Mouse (Mus musculus) liver, postnatal 0 days (tissue): ENCODE results near the gene Pde9a. TPM values are rescaled to one million over a fixed set of nuclear protein-coding genes. Genes with fewer than 3 reads are reported as not detected.
A peak's percentile ranks its signal among the peaks of the same experiment; 100 is the strongest.

ENCODE experiments used
- ATAC-seq: fragments of 200-750 bp; cut with Nextera tagmentation; 2 replicates; pipeline ENCODE4 v1.8.0; 2017; ENCODE audit warnings: mild to moderate bottlenecking, moderate library complexity
- DNase-seq: peaks from one replicate; pipeline ENCODE4 v3.0.0-alpha.2; 2016
- H3K27ac ChIP-seq: fragments of 300-500 bp; sonication (generic); 2 replicates; pipeline ENCODE4 v1.5.1; 2014; ENCODE audit warnings: antibody characterized with exemption, moderate library complexity, mild to moderate bottlenecking, low read depth
- H3K27me3 ChIP-seq: fragments of 300-500 bp; sonication (generic); 2 replicates; pipeline ENCODE4 v1.6.1; 2014; ENCODE audit warnings: low read length, control low read depth, mixed read lengths; ENCODE audit not compliant: insufficient read depth
- H3K36me3 ChIP-seq: fragments of 300-500 bp; sonication (generic); replicated peaks from 2 replicates; pipeline ENCODE4 v1.6.1; 2014; ENCODE audit warnings: mild to moderate bottlenecking, control low read depth, low read length, moderate library complexity, mixed read lengths; ENCODE audit not compliant: insufficient read depth
- H3K4me1 ChIP-seq: fragments of 300-500 bp; sonication (generic); 2 replicates; pipeline ENCODE4 v1.6.1; 2014; ENCODE audit warnings: antibody characterized with exemption, mild to moderate bottlenecking, control low read depth; ENCODE audit not compliant: insufficient read depth
- H3K4me2 ChIP-seq: fragments of 300-500 bp; sonication (generic); 2 replicates; pipeline ENCODE4 v1.6.1; 2014; ENCODE audit warnings: low read depth, mild to moderate bottlenecking, low read length, moderate library complexity, mixed read lengths
- H3K4me3 ChIP-seq: fragments of 300-500 bp; sonication (generic); 2 replicates; pipeline ENCODE4 v1.5.1; 2014; ENCODE audit warnings: low read depth, low read length
- H3K9ac ChIP-seq: fragments of 300-500 bp; sonication (generic); replicated peaks from 2 replicates; pipeline ENCODE4 v1.6.1; 2014; ENCODE audit warnings: mild to moderate bottlenecking, moderate library complexity
- H3K9me3 ChIP-seq: fragments of 300-500 bp; sonication (generic); 2 replicates; pipeline ENCODE4 v1.6.1; 2016; ENCODE audit warnings: mild to moderate bottlenecking, control low read depth, low read length, mixed read lengths
- CTCF ChIP-seq: sonication (generic); IDR thresholded peaks from 2 replicates; pipeline ENCODE4 v1.5.1; 2016; ENCODE audit warnings: antibody characterized with exemption, low read depth
- EP300 ChIP-seq: IDR thresholded peaks from 2 replicates; pipeline ENCODE4 v1.6.1; 2016; ENCODE audit warnings: antibody characterized with exemption, low read depth, mild to moderate bottlenecking
- WGBS: fragments of 180-500 bp; shearing (Covaris S2); extraction: QIAGEN DNeasy Blood & Tissue Kit; methylation state at CpG from one replicate; pipeline ENCODE4 v1.1.7; 2014; ENCODE audit not compliant: insufficient replicate concordance; 5-methylcytosine and 5-hydroxymethylcytosine counted together
- polyA plus RNA-seq: library from polyadenylated mRNA; unstranded; fragments of >200 nt; fragmentation: Nextera tagmentation; extraction: Ambion mirVana; gene quantifications from 2 replicates; pipeline ENCODE4 v1.2.1, GENCODE M21; 2015

Pde9a gene
- polyA plus RNA-seq, 1 experiment from 2014 or later = 7.6 TPM

GRCm38 (mm10) chr17:31383320-31383719 is 2.7 kb upstream of the Pde9a start:
- Histone ChIP-seq H3K4me1 (peaks cover 14% of the 10 kb centered on the region), H3K27ac (no peak overlapping the region), H3K9me3 (no peaks in the 10 kb centered on the region), H3K4me2 (0 out of 2 replicates have a peak overlapping the region, but pooled peaks have one; percentile 23), H3K4me3 (no peak overlapping the region), H3K9ac (no peak overlapping the region), H3K27me3 (peaks cover 15% of the 10 kb centered on the region; the same call in 1 of the 2 replicates), H3K36me3 (no peaks in the 10 kb centered on the region)
- 47% methylated on average over 6 of the region's 6 CpGs for WGBS
- DNase-seq (peak; percentile 48), ATAC-seq (peak; percentile 66)
- TF ChIP-seq CTCF (peak; percentile 44), EP300 (no peak)

DNA sequence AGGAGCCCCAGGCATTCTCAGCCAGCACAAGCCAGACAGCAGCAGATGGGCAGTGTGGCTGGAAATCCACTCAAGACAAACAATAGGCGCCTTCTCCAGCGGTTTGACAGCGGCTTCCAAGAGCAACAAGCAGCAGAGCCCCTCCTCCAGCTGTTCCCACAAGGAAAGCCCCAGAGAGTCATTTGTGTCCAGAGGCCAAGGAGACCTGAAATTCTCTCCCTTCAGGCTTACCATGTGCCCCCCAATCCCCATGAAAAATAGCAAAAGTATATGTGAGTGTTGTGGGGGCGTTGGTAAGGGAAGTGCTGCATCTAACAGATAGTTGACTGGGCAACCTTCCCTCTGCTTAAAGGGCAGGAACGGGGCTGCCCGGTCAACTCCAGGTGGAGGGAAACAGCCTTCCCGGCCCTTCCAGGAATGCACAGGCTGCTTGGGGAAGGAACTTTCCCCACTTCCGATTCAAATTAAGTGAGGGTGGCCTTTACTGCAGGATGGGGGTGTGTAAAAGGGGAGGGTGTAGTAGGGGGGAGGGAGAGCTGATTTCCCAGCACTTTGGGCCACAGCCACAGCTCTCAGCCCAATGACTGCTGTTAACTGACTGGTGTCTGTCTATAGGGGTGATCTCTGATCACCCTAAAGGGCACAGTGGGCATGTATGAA is 912 bp upstream of the Pde9a start:
- Histone ChIP-seq H3K27ac (no peak overlapping the region), H3K27me3 (peaks cover 15% of the 10 kb centered on the region; the same call in 1 of the 2 replicates), H3K9me3 (no peaks in the 10 kb centered on the region), H3K9ac (no peak overlapping the region), H3K4me3 (no peak overlapping the region), H3K4me2 (no peak overlapping the region), H3K36me3 (no peaks in the 10 kb centered on the region), H3K4me1 (peaks cover 14% of the 10 kb centered on the region)
- 36% methylated on average over 8 of the region's 8 CpGs for whole genome bisulfite sequencing
- ATAC-seq = no peak
- TF ChIP-seq CTCF (no peak), EP300 (no peak)
- no peak for DNase-seq

- Histone ChIP-seq H3K27ac (no peak overlapping the region), H3K9me3 (no peaks in the 10 kb centered on the region), H3K4me1 (peaks cover 15% of the 10 kb centered on the region), H3K9ac (peak overlapping the region; percentile 55), H3K4me2 (peak overlapping the region; percentile 84), H3K27me3 (peaks cover 15% of the 10 kb centered on the region; the same call in 1 of the 2 replicates), H3K36me3 (no peaks in the 10 kb centered on the region), H3K4me3 (peak overlapping the region; percentile 57)
- no peak for DNase-seq
- TF ChIP-seq EP300 (no peak), CTCF (no peak)
- ATAC-seq = no peak
- WGBS = 17% methylated on average over 7 of the region's 7 CpGs
These were observed 811 bp downstream of the Pde9a start for GRCm38 (mm10) chr17:31386766-31387275.

DNA sequence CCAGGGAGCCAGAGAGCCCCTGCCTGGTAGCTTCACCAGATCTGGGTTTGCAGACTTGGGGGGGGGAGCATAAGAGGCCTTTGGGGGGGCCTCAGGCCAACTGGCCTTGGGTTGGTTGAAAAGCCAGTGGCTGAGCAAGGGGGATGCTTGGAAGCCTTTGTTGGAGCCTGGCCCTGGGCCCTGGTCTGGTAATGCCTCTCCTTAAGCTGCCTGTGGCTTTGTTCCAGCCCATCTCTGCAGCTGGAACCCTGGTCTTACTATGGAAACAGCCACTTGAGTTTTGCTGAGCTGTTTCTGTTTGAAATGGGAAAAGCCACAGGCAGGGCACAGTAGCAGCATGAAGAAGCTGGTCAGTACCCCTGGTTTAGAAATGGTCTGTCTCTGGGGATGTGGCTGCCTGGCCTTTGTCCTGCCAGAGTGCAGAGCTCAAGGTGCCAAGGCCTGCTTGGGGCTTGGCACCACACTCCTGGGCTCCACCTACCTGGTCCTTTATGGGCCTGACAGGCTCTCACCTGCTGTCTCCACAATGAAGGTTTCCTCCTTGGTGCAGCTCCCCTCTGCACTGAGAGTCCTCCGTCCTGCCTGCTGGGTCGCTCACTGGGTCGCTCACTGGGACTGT is 3.5 kb downstream of the Pde9a start:
- DNase-seq = no peak
- Histone ChIP-seq H3K27ac (no peak overlapping the region), H3K9me3 (no peaks in the 10 kb centered on the region), H3K4me2 (no peak overlapping the region), H3K36me3 (no peaks in the 10 kb centered on the region), H3K27me3 (peaks cover 15% of the 10 kb centered on the region; the same call in 1 of the 2 replicates), H3K4me1 (peaks cover 14% of the 10 kb centered on the region), H3K9ac (no peak overlapping the region), H3K4me3 (no peak overlapping the region)
- TF ChIP-seq EP300 (no peak), CTCF (no peak)
- 68% methylated on average over 3 of the region's 3 CpGs for WGBS
- ATAC-seq = no peak

- Histone ChIP-seq H3K4me2 (no peak overlapping the region), H3K27me3 (0 out of 2 replicates have a peak, but pooled peaks cover 7% of the 10 kb centered on the region), H3K4me3 (no peak overlapping the region), H3K27ac (0 out of 2 replicates have a peak overlapping the region, but pooled peaks have one; percentile 16), H3K9ac (no peak overlapping the region), H3K4me1 (peaks cover 10% of the 10 kb centered on the region), H3K36me3 (no peaks in the 10 kb centered on the region), H3K9me3 (no peaks in the 10 kb centered on the region)
- DNase-seq (no peak), ATAC-seq (peak; percentile 59; the same call in 1 of the 2 replicates)
- TF ChIP-seq CTCF (no peak), EP300 (no peak)
- 52% methylated on average over 3 of the region's 3 CpGs for WGBS
These were observed 5.5 kb downstream of the Pde9a start for GRCm38 (mm10) chr17:31391462-31391861.

DNA sequence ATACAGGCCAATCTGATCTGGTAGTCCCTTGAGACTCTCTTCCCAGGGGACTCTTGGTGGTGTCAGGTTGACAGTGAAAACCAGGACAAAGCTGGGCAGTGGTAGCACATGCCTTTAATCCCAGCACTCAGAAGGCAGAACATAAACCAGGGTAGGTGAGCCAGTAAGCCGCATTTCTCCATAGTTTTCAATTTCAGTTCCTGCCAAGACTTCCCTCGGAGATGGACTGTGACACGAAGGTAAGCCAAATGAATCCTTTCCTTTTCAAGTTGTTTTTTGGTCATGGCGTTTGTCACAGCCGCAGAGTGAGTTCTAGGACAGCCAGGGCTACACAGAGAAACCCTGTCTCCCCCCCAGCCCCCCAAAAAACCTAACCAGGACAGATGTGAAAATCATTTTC is 6.0 kb downstream of the Pde9a start:
- Histone ChIP-seq H3K4me2 (no peak overlapping the region), H3K36me3 (no peaks in the 10 kb centered on the region), H3K4me3 (no peak overlapping the region), H3K27ac (0 out of 2 replicates have a peak overlapping the region, but pooled peaks have one; percentile 16), H3K9ac (no peak overlapping the region), H3K27me3 (0 out of 2 replicates have a peak, but pooled peaks cover 2% of the 10 kb centered on the region), H3K4me1 (peaks cover 5% of the 10 kb centered on the region), H3K9me3 (no peaks in the 10 kb centered on the region)
- no peak for DNase-seq
- TF ChIP-seq CTCF (no peak), EP300 (no peak)
- no peak for ATAC-seq
- WGBS = 73% methylated on average over 5 of the region's 5 CpGs
